Mouse (Mus musculus): ENCODE measurements at regions not wholly inside any gene's neighbourhood (a gene's known extent, or its start where the extent isn't known, plus 50 kb on each side); places are given as distances from the start of the nearest gene placed in this dataset.

GRCm38 (mm10) chr7:31208237-31209054, 52.8 kb upstream of the Gramd1a start:
- peak; percentile 100 for ATAC-seq (replicated peaks; ENCODE audit: low read depth, poor library complexity, severe bottlenecking)

- no peak for ATAC-seq (replicated peaks; ENCODE audit: low read depth, poor library complexity, severe bottlenecking)
Measured at GRCm38 (mm10) chr7:31207563-31208236, 52.0 kb upstream of the Gramd1a start.
